Mouse (Mus musculus) cerebellum, adult 2 months (tissue): ENCODE results near the gene Atxn1.

ENCODE experiments used
- CTCF ChIP-seq: fragments of 200-500 bp; IDR thresholded peaks from 2 replicates; pipeline ENCODE4 v1.5.1; 2011; ENCODE audit warnings: low read depth, mild to moderate bottlenecking, control low read depth, low read length, moderate library complexity, borderline replicate concordance; ENCODE audit not compliant: insufficient read depth
- POLR2A ChIP-seq: fragments of 200-500 bp; IDR thresholded peaks from 2 replicates; pipeline ENCODE4 v1.6.1; 2011; ENCODE audit warnings: low read length, control low read depth, borderline replicate concordance; ENCODE audit not compliant: insufficient read depth

- no peak for TF ChIP-seq CTCF
- no peak for TF ChIP-seq POLR2A
Observed at GRCm38 (mm10) chr13:45684891-45685311, 279.9 kb downstream of the Atxn1 start.
